Mouse (Mus musculus): ENCODE measurements around the gene Larp6.

The Larp6 gene

GRCm38 (mm10) chr9:60759436-60760007 is 46.7 kb downstream of the Larp6 start:
- no peak for DNase-seq (ENCODE audit: low spot score in 2 of 2)

GRCm38 (mm10) chr9:60765181-60765580 is 52.4 kb downstream of the Larp6 start:
- DNase-seq (ENCODE audit: low spot score in 2 of 2), result no peak

- DNase-seq (ENCODE audit: low spot score in 2 of 2), result no peak
Measured at GRCm38 (mm10) chr9:60768393-60768792, 55.6 kb downstream of the Larp6 start.

GRCm38 (mm10) chr9:60769711-60770111 is 56.9 kb downstream of the Larp6 start:
- no peak for DNase-seq (ENCODE audit: low spot score in 2 of 2)

GRCm38 (mm10) chr9:60773713-60774112 is 60.9 kb downstream of the Larp6 start:
- DNase-seq (ENCODE audit: low spot score in 2 of 2), result no peak

GRCm38 (mm10) chr9:60776899-60777298 is 64.1 kb downstream of the Larp6 start:
- no peak for DNase-seq (ENCODE audit: low spot score in 2 of 2)

GRCm38 (mm10) chr9:60782057-60782789 is 69.4 kb downstream of the Larp6 start:
- no peak for DNase-seq (ENCODE audit: low spot score in 2 of 2)

- DNase-seq (ENCODE audit: low spot score in 2 of 2), result no peak
Measured at GRCm38 (mm10) chr9:60785069-60785468, 72.3 kb downstream of the Larp6 start.

GRCm38 (mm10) chr9:60787517-60788110 is 74.8 kb downstream of the Larp6 start:
- DNase-seq (ENCODE audit: low spot score in 2 of 2), result no peak

Measured in spleen, postnatal 14 days (tissue).